Mouse (Mus musculus) heart, embryonic 15.5 days (tissue): Measurements from ENCODE around the gene Tmem89. TPM values are rescaled to one million over a fixed set of nuclear protein-coding genes. Genes with fewer than 3 reads are reported as not detected.

Experiments
- ATAC-seq: fragments of 200-750 bp; cut with Nextera tagmentation; replicated peaks from 2 replicates; pipeline ENCODE4 v1.8.0; 2017; ENCODE audit warnings: low read depth, moderate TSS enrichment; ENCODE audit not compliant: insufficient number of reproducible peaks, insufficient read depth, low FRiP score
- H3K27ac ChIP-seq: fragments of 300-500 bp; sonication (generic); 2 replicates; pipeline ENCODE4 v1.5.1; 2015; ENCODE audit warnings: mild to moderate bottlenecking, inconsistent platforms
- H3K27me3 ChIP-seq: fragments of 300-500 bp; sonication (generic); 2 replicates; pipeline ENCODE4 v1.6.1; 2015; ENCODE audit warnings: inconsistent platforms
- H3K36me3 ChIP-seq: fragments of 300-500 bp; sonication (generic); 2 replicates; pipeline ENCODE4 v1.6.1; 2015; ENCODE audit warnings: mild to moderate bottlenecking, inconsistent platforms
- H3K4me1 ChIP-seq: fragments of 300-500 bp; sonication (generic); replicated peaks from 2 replicates; pipeline ENCODE4 v1.6.1; 2015; ENCODE audit warnings: inconsistent platforms
- H3K4me2 ChIP-seq: fragments of 300-500 bp; sonication (generic); 2 replicates; pipeline ENCODE4 v1.6.1; 2015; ENCODE audit warnings: inconsistent platforms, mild to moderate bottlenecking, moderate library complexity
- H3K4me3 ChIP-seq: fragments of 300-500 bp; sonication (generic); 2 replicates; pipeline ENCODE4 v1.5.1; 2015; ENCODE audit warnings: mild to moderate bottlenecking, inconsistent platforms
- H3K9ac ChIP-seq: fragments of 300-500 bp; sonication (generic); 2 replicates; pipeline ENCODE4 v1.6.1; 2015; ENCODE audit warnings: mild to moderate bottlenecking, inconsistent platforms
- H3K9me3 ChIP-seq: fragments of 300-500 bp; sonication (generic); replicated peaks from 2 replicates; pipeline ENCODE4 v1.6.1; 2016; ENCODE audit warnings: inconsistent platforms
- WGBS: fragments of 180-500 bp; shearing (Covaris S2); methylation state at CpG from one replicate; pipeline ENCODE4 v1.1.7; 2015; ENCODE audit warnings: mixed read lengths; 5-methylcytosine and 5-hydroxymethylcytosine counted together
- polyA plus RNA-seq: library from polyadenylated mRNA; unstranded; fragments of >200 nt; fragmentation: Nextera tagmentation; extraction: Ambion mirVana; gene quantifications from 2 replicates; pipeline ENCODE4 v1.2.1, GENCODE M21; 2015

Gene Tmem89
- polyA plus RNA-seq, 1 experiment from 2014 or later: not detected

DNA sequence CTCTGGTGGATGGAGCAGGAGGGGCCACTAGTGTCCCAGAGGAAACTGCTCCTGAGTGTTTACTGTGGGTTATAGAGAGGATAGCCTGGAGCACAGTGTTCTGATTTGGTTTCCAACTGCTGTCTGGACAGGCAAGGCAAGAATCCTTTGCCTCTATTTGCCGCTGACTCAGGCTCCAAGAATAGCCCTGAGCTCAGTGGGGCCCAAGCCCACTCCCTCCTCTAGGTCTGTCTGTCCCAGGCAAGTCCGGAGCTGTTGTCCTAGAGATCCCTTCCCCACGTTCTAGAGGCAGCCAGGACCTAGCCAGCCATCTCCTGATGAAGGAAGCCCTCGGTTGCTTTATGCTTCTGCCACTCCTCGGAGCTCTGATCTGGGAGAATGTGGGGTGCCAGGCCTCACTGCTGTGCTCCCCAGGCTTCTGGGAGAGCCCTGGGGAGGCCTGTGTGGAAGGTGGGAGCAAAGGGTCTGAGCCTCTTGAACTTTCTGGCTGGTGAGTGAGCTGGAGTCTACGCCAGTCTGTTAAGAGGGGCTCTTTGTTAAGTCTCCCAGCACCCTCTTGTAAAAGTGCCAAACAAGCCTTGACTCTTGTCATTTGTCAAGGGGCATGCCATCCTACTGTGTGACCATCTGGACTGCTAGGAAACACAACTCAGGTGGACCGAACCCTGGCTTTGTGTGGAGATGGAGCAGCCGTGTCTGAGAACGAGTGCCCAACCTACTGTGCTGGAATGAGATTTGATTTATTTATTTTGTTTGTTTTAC, 35.7 kb downstream of the Tmem89 start:
- Histone ChIP-seq H3K4me2 (no peak overlapping the region), H3K4me3 (no peak overlapping the region), H3K36me3 (peaks cover 56% of the 10 kb centered on the region), H3K9ac (no peak overlapping the region; the same call in 1 of the 2 replicates), H3K27me3 (peaks cover 24% of the 10 kb centered on the region), H3K4me1 (peaks cover 31% of the 10 kb centered on the region), H3K27ac (peak overlapping the region; percentile 55), H3K9me3 (no peaks in the 10 kb centered on the region)
- ATAC-seq: no peak; the same call in 1 of the 2 replicates
- 64% methylated on average over 9 of the region's 9 CpGs for WGBS

DNA sequence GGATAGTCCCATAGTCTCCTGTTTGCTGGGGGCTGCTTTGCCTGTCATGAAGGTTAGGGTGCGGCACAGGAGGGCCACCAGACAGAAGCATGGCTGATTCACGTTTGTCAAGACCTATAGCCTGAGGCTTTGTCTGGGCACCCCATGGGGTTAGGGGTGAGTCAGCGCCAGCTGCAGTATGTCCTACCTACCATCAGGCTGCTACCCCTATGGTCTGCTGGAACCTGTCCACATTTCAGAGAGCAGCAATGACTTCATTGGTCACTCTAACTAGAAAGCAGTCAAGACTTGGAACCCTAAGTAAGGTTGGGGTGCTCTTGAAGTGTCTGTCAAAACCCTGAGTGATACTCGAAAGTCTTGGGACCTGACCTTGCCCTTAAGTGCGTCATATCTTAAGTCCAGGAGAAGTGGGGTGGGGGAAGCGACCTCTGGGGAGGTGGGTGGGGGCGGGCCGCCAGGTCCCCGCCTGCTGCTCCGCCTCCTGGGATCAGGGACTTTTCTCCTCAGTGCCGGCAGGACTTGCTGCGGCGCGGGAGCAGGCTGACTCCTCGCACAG, 38.7 kb downstream of the Tmem89 start, which contains the start of gene Col7a1:
Gene Col7a1 (plus strand): TSS at position 506 of the 556 bp plus-strand sequence.
- H3K4me3 ChIP-seq: peak within 1 kb of the TSS; percentile 29
- peaks cover 27% of the 10 kb centered on the region for H3K36me3 ChIP-seq
- H3K9me3 ChIP-seq: no peaks in the 10 kb centered on the region
- peaks cover 31% of the 10 kb centered on the region for H3K4me1 ChIP-seq
- no peak within 1 kb of the TSS for H3K27ac ChIP-seq
- peak within 1 kb of the TSS; percentile 55 for H3K4me2 ChIP-seq
- ATAC-seq: no peak
- WGBS: 7% methylated on average over 15 of the region's 15 CpGs
- no peak within 1 kb of the TSS for H3K9ac ChIP-seq
- H3K27me3 ChIP-seq: peaks cover 27% of the 10 kb centered on the region

DNA sequence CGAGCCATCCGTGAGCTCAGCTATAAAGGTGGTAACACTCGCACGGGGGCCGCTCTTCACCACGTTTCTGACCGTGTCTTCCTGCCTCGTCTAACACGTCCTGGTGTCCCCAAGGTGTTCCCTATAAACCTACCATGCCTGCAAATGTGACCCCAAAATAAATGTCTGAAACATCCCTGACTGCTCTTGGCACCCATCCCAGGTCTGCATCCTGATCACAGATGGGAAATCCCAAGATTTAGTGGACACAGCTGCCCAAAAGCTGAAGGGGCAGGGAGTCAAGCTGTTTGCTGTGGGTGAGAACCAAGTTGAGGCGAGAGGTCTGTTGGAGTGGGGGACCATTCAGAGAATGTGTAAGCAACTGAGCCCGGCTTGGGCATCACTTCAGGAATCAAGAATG, 40.8 kb downstream of the Tmem89 start:
- H3K9me3 ChIP-seq: no peaks in the 10 kb centered on the region
- peaks cover 6% of the 10 kb centered on the region for H3K36me3 ChIP-seq
- 87% methylated on average over 11 of the region's 11 CpGs for WGBS
- H3K4me3 ChIP-seq: no peak overlapping the region
- H3K4me2 ChIP-seq: no peak overlapping the region
- H3K4me1 ChIP-seq: peaks cover 12% of the 10 kb centered on the region
- H3K27ac ChIP-seq: no peak overlapping the region
- H3K27me3 ChIP-seq: peaks cover 35% of the 10 kb centered on the region
- H3K9ac ChIP-seq: no peak overlapping the region
- no peak for ATAC-seq

DNA sequence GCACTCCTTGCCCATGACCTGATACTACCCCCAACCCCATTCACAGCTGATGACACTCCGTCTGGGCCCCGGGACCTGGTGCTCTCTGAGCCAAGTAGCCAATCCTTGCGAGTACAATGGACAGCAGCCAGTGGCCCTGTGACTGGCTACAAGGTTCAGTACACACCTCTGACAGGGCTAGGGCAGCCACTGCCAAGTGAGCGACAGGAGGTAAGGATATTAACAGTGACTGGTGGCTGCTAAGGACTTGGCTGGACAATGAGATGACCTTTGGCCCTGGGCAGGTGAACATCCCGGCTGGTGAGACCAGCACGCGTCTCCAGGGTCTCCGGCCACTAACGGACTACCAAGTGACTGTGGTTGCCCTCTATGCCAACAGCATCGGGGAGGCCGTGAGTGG, 41.4 kb downstream of the Tmem89 start:
- Histone ChIP-seq H3K9ac (no peak overlapping the region), H3K27me3 (peaks cover 35% of the 10 kb centered on the region), H3K4me2 (no peak overlapping the region), H3K4me3 (no peak overlapping the region), H3K36me3 (0 out of 2 replicates have a peak, but pooled peaks cover 2% of the 10 kb centered on the region), H3K27ac (no peak overlapping the region), H3K9me3 (no peaks in the 10 kb centered on the region), H3K4me1 (peaks cover 11% of the 10 kb centered on the region)
- ATAC-seq: no peak
- 89% methylated on average over 11 of the region's 11 CpGs for WGBS

DNA sequence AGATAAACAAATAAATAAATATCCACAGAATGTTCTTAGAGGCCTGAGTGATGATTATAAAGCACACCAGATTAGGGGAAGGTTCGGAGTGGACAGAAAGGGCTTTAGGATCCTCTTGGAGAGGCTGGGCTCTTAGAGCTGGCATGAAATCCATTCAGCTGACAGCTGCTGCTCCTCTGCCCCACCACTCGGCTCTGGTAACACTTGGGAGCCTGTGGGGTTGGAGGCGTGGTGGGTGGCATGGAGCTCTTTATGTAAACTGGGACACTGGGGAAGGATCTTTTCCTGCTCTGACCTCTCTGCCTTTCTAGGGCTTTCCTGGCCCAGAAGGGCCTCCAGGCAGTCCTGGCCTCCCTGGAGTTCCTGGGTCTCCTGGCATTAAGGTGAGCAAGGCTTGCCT, 49.2 kb downstream of the Tmem89 start:
- Histone ChIP-seq H3K4me2 (no peak overlapping the region), H3K27me3 (0 out of 2 replicates have a peak, but pooled peaks cover 4% of the 10 kb centered on the region), H3K9me3 (no peaks in the 10 kb centered on the region), H3K36me3 (no peaks in the 10 kb centered on the region), H3K4me3 (no peak overlapping the region), H3K9ac (no peak overlapping the region), H3K27ac (no peak overlapping the region), H3K4me1 (no peaks in the 10 kb centered on the region)
- WGBS: 63% methylated on average over 3 of the region's 3 CpGs
- no peak for ATAC-seq

DNA sequence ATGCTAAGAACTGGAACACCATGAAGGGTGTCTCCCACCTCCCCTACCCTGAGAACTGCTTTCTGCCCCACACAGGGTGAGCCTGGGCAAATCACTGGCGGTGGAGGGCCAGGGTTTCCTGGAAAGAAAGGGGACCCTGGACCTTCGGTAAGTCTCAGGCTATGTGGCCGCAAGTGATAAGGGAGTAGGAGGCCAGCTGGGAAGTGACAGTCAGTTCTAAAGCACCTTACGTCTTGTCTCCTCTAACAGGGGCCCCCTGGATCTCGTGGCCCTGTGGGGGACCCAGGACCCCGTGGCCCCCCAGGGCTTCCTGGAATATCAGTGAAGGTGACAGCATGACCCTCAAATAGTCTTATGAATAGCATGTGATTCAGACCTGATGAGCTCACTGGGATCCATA, 49.9 kb downstream of the Tmem89 start:
- 65% methylated on average over 6 of the region's 6 CpGs for WGBS
- Histone ChIP-seq H3K4me1 (no peaks in the 10 kb centered on the region), H3K4me2 (no peak overlapping the region), H3K27me3 (no peaks in the 10 kb centered on the region), H3K27ac (no peak overlapping the region), H3K9ac (no peak overlapping the region), H3K4me3 (no peak overlapping the region), H3K9me3 (no peaks in the 10 kb centered on the region), H3K36me3 (no peaks in the 10 kb centered on the region)
- no peak for ATAC-seq

Other genes starting within 250 kb of the Tmem89 start
- 25.7 and 26.8 TPM in 2 replicates for gene Prkar2a, start 225.3 kb upstream of the Tmem89 start, polyA plus RNA-seq
- gene Ip6k2, start 130.8 kb upstream of the Tmem89 start, polyA plus RNA-seq: 28.8 and 36.3 TPM in 2 replicates
- gene Nckipsd, start 106.3 kb upstream of the Tmem89 start, polyA plus RNA-seq: 9.7 and 14.5 TPM in 2 replicates
- gene Celsr3, start 88.3 kb upstream of the Tmem89 start, polyA plus RNA-seq: 0.06 and 0.22 TPM in 2 replicates
- 5.5 and 6.9 TPM in 2 replicates for gene Slc26a6, start 61.3 kb upstream of the Tmem89 start, polyA plus RNA-seq
- 885 and 887 TPM in 2 replicates for gene Uqcrc1, start 22.0 kb downstream of the Tmem89 start, polyA plus RNA-seq
- 1.2 and 1.4 TPM in 2 replicates for gene Col7a1, start 39.0 kb downstream of the Tmem89 start, polyA plus RNA-seq
- gene Ucn2, start 71.4 kb downstream of the Tmem89 start, polyA plus RNA-seq: not detected in 2 replicates
- gene Pfkfb4, start 77.2 kb downstream of the Tmem89 start, polyA plus RNA-seq: 3.3 and 5.4 TPM in 2 replicates
- gene Shisa5, start 123.9 kb downstream of the Tmem89 start, polyA plus RNA-seq: 64.9 and 86.2 TPM in 2 replicates
- gene Trex1, start 145.1 kb downstream of the Tmem89 start, polyA plus RNA-seq: 9.2 and 13.6 TPM in 2 replicates
- gene Atrip, start 159.5 kb downstream of the Tmem89 start, polyA plus RNA-seq: 15.9 and 18.2 TPM in 2 replicates
- 14.2 and 14.3 TPM in 2 replicates for gene Ccdc51, start 167.9 kb downstream of the Tmem89 start, polyA plus RNA-seq
- 417 and 539 TPM in 2 replicates for gene Tma7, start 168.0 kb downstream of the Tmem89 start, polyA plus RNA-seq
- gene Plxnb1, start 180.8 kb downstream of the Tmem89 start, polyA plus RNA-seq: 6.3 and 10.3 TPM in 2 replicates
- gene Fbxw21, start 247.4 kb downstream of the Tmem89 start, polyA plus RNA-seq: not detected in 2 replicates